ENCODE assay signal across 8 mouse cellular contexts in the genomic region with DNA sequence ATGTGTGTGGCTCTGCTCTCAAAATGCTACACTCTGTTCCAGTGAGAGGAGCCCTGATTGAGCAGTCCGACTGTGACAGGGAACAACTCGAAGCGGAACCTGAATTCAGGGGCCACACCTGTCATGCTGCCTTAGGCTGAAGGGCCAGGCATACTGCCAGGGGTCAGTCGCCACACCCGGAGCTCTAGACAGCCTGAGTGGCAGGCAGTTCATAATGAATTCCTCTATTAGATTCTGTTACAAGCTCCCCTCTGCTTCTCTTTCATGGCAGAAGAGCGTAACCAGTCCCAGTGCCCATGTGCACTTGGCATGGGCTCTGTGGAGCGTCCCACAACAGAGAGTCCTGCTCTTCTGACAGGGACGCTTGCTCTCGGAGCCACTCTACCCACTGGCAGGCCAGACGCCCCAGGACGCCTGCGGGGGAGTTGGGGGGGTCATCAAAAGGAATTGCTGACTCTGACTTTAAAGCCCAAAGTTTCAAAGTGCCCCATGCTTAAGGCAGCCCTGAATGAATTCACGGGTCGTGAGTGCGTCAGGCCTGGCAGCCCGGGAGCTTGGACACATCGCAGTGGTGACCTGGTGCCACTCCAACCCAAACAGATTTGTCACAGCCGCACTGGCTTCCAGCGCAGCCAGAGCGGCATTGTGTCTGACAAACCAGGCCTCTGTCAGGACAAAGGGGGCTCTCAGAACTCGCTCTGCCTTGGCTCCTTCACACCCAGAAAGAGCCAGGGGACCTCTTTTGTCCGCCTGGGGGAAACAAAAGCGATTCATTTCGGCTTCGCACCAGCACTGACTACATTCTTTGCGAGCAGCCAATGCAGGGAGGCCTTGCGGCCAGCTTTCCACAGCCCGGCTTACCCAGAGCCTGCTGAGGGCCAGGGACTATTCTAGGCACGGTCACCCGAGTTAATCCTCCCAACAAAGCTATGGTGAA.
DNase-seq lines count a peak whose midpoint lies in the region; ATAC-seq and TF ChIP-seq lines count a peak whose summit lies in the region.

No protein-coding gene starts in this region.

- no peak overlapping the region for H3K4me3 ChIP-seq in kidney, adult 2 months (ENCODE audit: insufficient read depth, low read depth, low read length)
- no peak overlapping the region for H3K4me3 ChIP-seq in forebrain, postnatal 0 days (ENCODE audit: low read depth, low read length)
- no peak overlapping the region for H3K4me3 ChIP-seq in left cerebral cortex, adult 2 months
- no peak overlapping the region for H3K4me3 ChIP-seq in midbrain, embryonic 13.5 days (replicated peaks)

- H3K9me3 ChIP-seq in forebrain, postnatal 0 days (ENCODE audit: low read length) = no peaks in the 10 kb centered on the region
- no peaks in the 10 kb centered on the region for H3K9me3 ChIP-seq in midbrain, embryonic 13.5 days

- H3K4me2 ChIP-seq in forebrain, postnatal 0 days (ENCODE audit: low read depth) = peak overlapping the region; percentile 29; the same call in 1 of the 2 replicates
- H3K4me2 ChIP-seq in midbrain, embryonic 13.5 days (replicated peaks) = peak overlapping the region; percentile 25

- intact Hi-C loops in heart, postnatal 14 days (cut with DNase I) = loop anchor here (10.0 kb wide), 1 partner anchor 50 kb away; no protein-coding TSS in a partner anchor
- intact Hi-C loops in left cerebral cortex, adult 2 months (cut with DNase I) = loop anchor here (5.0 kb wide), 1 partner anchor 103 kb away; no protein-coding TSS in a partner anchor

- H3K36me3 ChIP-seq in kidney, adult 2 months (ENCODE audit: control insufficient read depth, insufficient read depth, low read length) = no peaks in the 10 kb centered on the region
- H3K36me3 ChIP-seq in forebrain, postnatal 0 days (ENCODE audit: insufficient read depth) = no peaks in the 10 kb centered on the region
- H3K36me3 ChIP-seq in midbrain, embryonic 13.5 days = no peaks in the 10 kb centered on the region

- no peaks in the 10 kb centered on the region for H3K4me1 ChIP-seq in kidney, adult 2 months (ENCODE audit: control insufficient read depth, insufficient read depth, low read length)
- H3K4me1 ChIP-seq in forebrain, postnatal 0 days (ENCODE audit: insufficient read depth) = peaks cover 6% of the 10 kb centered on the region; the same call in 1 of the 2 replicates
- peaks cover 46% of the 10 kb centered on the region for H3K4me1 ChIP-seq in midbrain, embryonic 13.5 days (replicated peaks)

- DNase-seq in kidney, adult 18-20 months = peak; percentile 22
- no peak for DNase-seq in kidney, adult 2 months
- peak; percentile 84 for DNase-seq in forebrain, postnatal 0 days
- DNase-seq in heart, postnatal 14 days = peak; percentile 50 to 70
- DNase-seq in left cerebral cortex, adult 2 months (ENCODE audit: extremely low spot score in 1 of 2, low spot score in 2 of 2) = peak; percentile 29 to 69
- DNase-seq in urinary bladder, adult 18-20 months (ENCODE audit: low spot score in 2 of 2) = no peak
- DNase-seq in spleen, adult 18-20 months = no peak

- no peak for TF ChIP-seq CTCF in kidney, adult 2 months (conservative IDR thresholded peaks at IDR 0.05; ENCODE audit: insufficient read depth, insufficient read length, low read depth, low read length)
- TF ChIP-seq CTCF in forebrain, postnatal 0 days (IDR thresholded peaks at IDR 0.05; ENCODE audit: low read depth) = no peak
- no peak; the same call in 1 of the 2 replicates for TF ChIP-seq CTCF in left cerebral cortex, adult 2 months (IDR thresholded peaks at IDR 0.05)

- H3K9ac ChIP-seq in forebrain, postnatal 0 days = peak overlapping the region; percentile 22; the same call in 1 of the 2 replicates
- 0 out of 2 replicates have a peak overlapping the region, but pooled peaks have one; percentile 16 for H3K9ac ChIP-seq in midbrain, embryonic 13.5 days (replicated peaks)

- 44% methylated on average over 30 of the region's 30 CpGs for WGBS in kidney, adult 2 months
- whole genome bisulfite sequencing in forebrain, postnatal 0 days = 9% methylated on average over 30 of the region's 30 CpGs
- 4% methylated on average over 30 of the region's 30 CpGs for WGBS in midbrain, embryonic 13.5 days

- no peak for TF ChIP-seq POLR2A in kidney, adult 2 months (IDR thresholded peaks at IDR 0.05; ENCODE audit: low read depth, low read length)

- H3K27me3 ChIP-seq in kidney, adult 2 months (replicated peaks; ENCODE audit: control insufficient read depth, insufficient read depth, low read length) = no peaks in the 10 kb centered on the region
- H3K27me3 ChIP-seq in forebrain, postnatal 0 days (ENCODE audit: insufficient read depth, low read length) = no peaks in the 10 kb centered on the region; the same call in 1 of the 2 replicates
- H3K27me3 ChIP-seq in midbrain, embryonic 13.5 days = no peaks in the 10 kb centered on the region

- ATAC-seq in forebrain, postnatal 0 days = peak; percentile 92
- peak; percentile 94 for ATAC-seq in midbrain, embryonic 13.5 days

- no peak overlapping the region for H3K27ac ChIP-seq in kidney, adult 2 months (ENCODE audit: insufficient read depth, low read depth, low read length)
- 0 out of 2 replicates have a peak overlapping the region, but pooled peaks have one; percentile 4 for H3K27ac ChIP-seq in forebrain, postnatal 0 days (ENCODE audit: low read depth, low read length)
- no peak overlapping the region for H3K27ac ChIP-seq in left cerebral cortex, adult 2 months
- peak overlapping the region; percentile 86 for H3K27ac ChIP-seq in midbrain, embryonic 13.5 days

Comparison
In these comparisons a context has a peak if more than half of its experiments do, and no peak if none do; other contexts are left out.
1. DNase-seq: peak in kidney, adult 18-20 months (single experiment), forebrain, postnatal 0 days (single experiment), heart, postnatal 14 days (2 of 2) and left cerebral cortex, adult 2 months (2 of 2); none in kidney, adult 2 months (single experiment), urinary bladder, adult 18-20 months (0 of 2) and spleen, adult 18-20 months (0 of 2).
2. H3K27ac ChIP-seq: peak in forebrain, postnatal 0 days (single experiment) and midbrain, embryonic 13.5 days (single experiment); none in kidney, adult 2 months (single experiment) and left cerebral cortex, adult 2 months (single experiment).